Mouse (Mus musculus): Measurements from ENCODE around the gene Atoh8. TPM values are rescaled to one million over a fixed set of nuclear protein-coding genes. Genes with fewer than 3 reads are reported as not detected.

Atoh8 gene
- total and polyA plus RNA-seq, 3 experiments = 0.23 to 5.0 (median 1.6) TPM

- H3K79me2 ChIP-seq (replicated peaks; ENCODE audit: control insufficient read depth, extremely low read depth, insufficient read depth, poor library complexity, severe bottlenecking) = no peaks in the 10 kb centered on the region
- dilution Hi-C loops (cut with MboI; ENCODE audit: extremely low pct_ligation_motif_present, extremely low pct_unique_long_range_greater_than_20kb, low sequenced_read_pairs) = no loop called here
- no peaks in the 10 kb centered on the region for H3K36me3 ChIP-seq (replicated peaks in 1 of 2; ENCODE audit: control insufficient read depth in 1 of 2, insufficient read depth in 1 of 2, low read length in 1 of 2)
- no peak overlapping the region for H3K9ac ChIP-seq (ENCODE audit: insufficient read depth, low read depth)
- peaks cover 6% of the 10 kb centered on the region for H3K9me3 ChIP-seq (replicated peaks; ENCODE audit: low read length)
- in situ Hi-C loops (cut with MboI; ENCODE audit: low pct_ligation_motif_present, low pct_unique_long_range_greater_than_20kb, low sequenced_read_pairs) = no loop called here
- peaks cover 1% of the 10 kb centered on the region for H3K27me3 ChIP-seq (replicated peaks)
- H3K4me2 ChIP-seq (ENCODE audit: insufficient read depth, low read depth, poor library complexity, severe bottlenecking) = no peak overlapping the region
- TF ChIP-seq TBP (conservative IDR thresholded peaks at IDR 0.05; ENCODE audit: low read depth, low read length) (no peak), EP300 (IDR thresholded peaks at IDR 0.05; ENCODE audit: low read length) (no peak), ZNF384 (IDR thresholded peaks at IDR 0.05; ENCODE audit: low read depth, low read length) (no peak)
- peaks cover 14 to 33% of the 10 kb centered on the region in 2 experiments for H3K4me1 ChIP-seq (ENCODE audit: control insufficient read depth in 1 of 2, insufficient read depth in 2 of 2)
- DNase-seq (ENCODE audit: extremely low read depth) = no peak
- H3K27ac ChIP-seq (ENCODE audit: insufficient read depth, low read depth) = no peak overlapping the region
- H3K4me3 ChIP-seq (replicated peaks in 1 of 3; ENCODE audit: low read depth in 2 of 3, low read length in 2 of 3, poor library complexity in 1 of 3) = no peak overlapping the region
Observed at GRCm38 (mm10) chr6:72275527-72275926, 40.1 kb upstream of the Atoh8 start.

GRCm38 (mm10) chr6:72273153-72273552, 37.8 kb upstream of the Atoh8 start:
- no peak overlapping the region for H3K27ac ChIP-seq (ENCODE audit: insufficient read depth, low read depth)
- TF ChIP-seq CHD2 (IDR thresholded peaks at IDR 0.05; ENCODE audit: low read length) = peak; percentile 14; the same call in 1 of the 2 replicates
- TF ChIP-seq CTCF (conservative IDR thresholded peaks at IDR 0.05 in 1 of 2, IDR thresholded peaks at IDR 0.05 in 1 of 2; ENCODE audit: low read depth in 2 of 2, low read length in 2 of 2) = no peak
- no peak for DNase-seq (ENCODE audit: extremely low read depth)
- H3K4me3 ChIP-seq (replicated peaks in 1 of 3; ENCODE audit: low read depth in 2 of 3, low read length in 2 of 3, poor library complexity in 1 of 3) = no peak overlapping the region
- no peaks in the 10 kb centered on the region for H3K36me3 ChIP-seq (replicated peaks in 1 of 2; ENCODE audit: control insufficient read depth in 1 of 2, insufficient read depth in 1 of 2, low read length in 1 of 2)
- H3K9ac ChIP-seq (ENCODE audit: insufficient read depth, low read depth) = no peak overlapping the region
- no peak overlapping the region for H3K4me2 ChIP-seq (ENCODE audit: insufficient read depth, low read depth, poor library complexity, severe bottlenecking)
- dilution Hi-C loops (cut with MboI; ENCODE audit: extremely low pct_ligation_motif_present, extremely low pct_unique_long_range_greater_than_20kb, low sequenced_read_pairs) = no loop called here
- in situ Hi-C loops (cut with MboI; ENCODE audit: low pct_ligation_motif_present, low pct_unique_long_range_greater_than_20kb, low sequenced_read_pairs) = no loop called here
- peaks cover 10% of the 10 kb centered on the region for H3K27me3 ChIP-seq (replicated peaks)
- H3K4me1 ChIP-seq (ENCODE audit: control insufficient read depth in 1 of 2, insufficient read depth in 2 of 2) = peaks cover 10 to 25% of the 10 kb centered on the region in 2 experiments
- peaks cover 6% of the 10 kb centered on the region for H3K9me3 ChIP-seq (replicated peaks; ENCODE audit: low read length)
- H3K79me2 ChIP-seq (replicated peaks; ENCODE audit: control insufficient read depth, extremely low read depth, insufficient read depth, poor library complexity, severe bottlenecking) = no peaks in the 10 kb centered on the region

- peaks cover 6% of the 10 kb centered on the region for H3K9me3 ChIP-seq (replicated peaks; ENCODE audit: low read length)
- no peak overlapping the region for H3K4me3 ChIP-seq (replicated peaks in 1 of 3; ENCODE audit: low read depth in 2 of 3, low read length in 2 of 3, poor library complexity in 1 of 3)
- DNase-seq (ENCODE audit: extremely low read depth) = no peak
- peaks cover 18% of the 10 kb centered on the region for H3K27me3 ChIP-seq (replicated peaks)
- peaks cover 3 to 16% of the 10 kb centered on the region in 2 experiments for H3K4me1 ChIP-seq (ENCODE audit: control insufficient read depth in 1 of 2, insufficient read depth in 2 of 2)
- in situ Hi-C loops (cut with MboI; ENCODE audit: low pct_ligation_motif_present, low pct_unique_long_range_greater_than_20kb, low sequenced_read_pairs) (no loop called here), dilution Hi-C loops (cut with MboI; ENCODE audit: extremely low pct_ligation_motif_present, extremely low pct_unique_long_range_greater_than_20kb, low sequenced_read_pairs) (no loop called here)
- no peaks in the 10 kb centered on the region for H3K36me3 ChIP-seq (replicated peaks in 1 of 2; ENCODE audit: control insufficient read depth in 1 of 2, insufficient read depth in 1 of 2, low read length in 1 of 2)
- TF ChIP-seq CHD2 (IDR thresholded peaks at IDR 0.05; ENCODE audit: low read length) (no peak), GABPA (IDR thresholded peaks at IDR 0.05; ENCODE audit: insufficient replicate concordance, low read depth, low read length) (no peak), MAX (IDR thresholded peaks at IDR 0.05; ENCODE audit: low read length) (no peak), BHLHE40 (IDR thresholded peaks at IDR 0.05; ENCODE audit: low read depth, low read length) (no peak), SIN3A (IDR thresholded peaks at IDR 0.05; ENCODE audit: low read length) (no peak), IRF4 (IDR thresholded peaks at IDR 0.05; ENCODE audit: low read depth, low read length) (no peak), PAX5 (IDR thresholded peaks at IDR 0.05; ENCODE audit: low read length) (no peak), MYC (IDR thresholded peaks at IDR 0.05; ENCODE audit: low read depth, low read length) (no peak)
- H3K79me2 ChIP-seq (replicated peaks; ENCODE audit: control insufficient read depth, extremely low read depth, insufficient read depth, poor library complexity, severe bottlenecking) = no peaks in the 10 kb centered on the region
- H3K27ac ChIP-seq (ENCODE audit: insufficient read depth, low read depth) = no peak overlapping the region
- H3K4me2 ChIP-seq (ENCODE audit: insufficient read depth, low read depth, poor library complexity, severe bottlenecking) = no peak overlapping the region
- H3K9ac ChIP-seq (ENCODE audit: insufficient read depth, low read depth) = no peak overlapping the region
Observed at GRCm38 (mm10) chr6:72272161-72272696, 36.9 kb upstream of the Atoh8 start.

All from CH12.LX (cell line).